Mouse (Mus musculus) E14TG2a.4 (cell line): Measurements from ENCODE around the gene Tspan12.

Experiments used
- CTCF ChIP-seq: conservative IDR thresholded peaks from 2 replicates; pipeline ENCODE4 v1.5.1; 2014; ENCODE audit warnings: low read length
- NANOG ChIP-seq: IDR thresholded peaks from 2 replicates; pipeline ENCODE4 v1.6.1; 2014; ENCODE audit warnings: borderline replicate concordance, low read length, mixed read lengths
- POU5F1 ChIP-seq: IDR thresholded peaks from 2 replicates; pipeline ENCODE4 v1.6.1; 2014; ENCODE audit warnings: low read length, borderline replicate concordance

DNA sequence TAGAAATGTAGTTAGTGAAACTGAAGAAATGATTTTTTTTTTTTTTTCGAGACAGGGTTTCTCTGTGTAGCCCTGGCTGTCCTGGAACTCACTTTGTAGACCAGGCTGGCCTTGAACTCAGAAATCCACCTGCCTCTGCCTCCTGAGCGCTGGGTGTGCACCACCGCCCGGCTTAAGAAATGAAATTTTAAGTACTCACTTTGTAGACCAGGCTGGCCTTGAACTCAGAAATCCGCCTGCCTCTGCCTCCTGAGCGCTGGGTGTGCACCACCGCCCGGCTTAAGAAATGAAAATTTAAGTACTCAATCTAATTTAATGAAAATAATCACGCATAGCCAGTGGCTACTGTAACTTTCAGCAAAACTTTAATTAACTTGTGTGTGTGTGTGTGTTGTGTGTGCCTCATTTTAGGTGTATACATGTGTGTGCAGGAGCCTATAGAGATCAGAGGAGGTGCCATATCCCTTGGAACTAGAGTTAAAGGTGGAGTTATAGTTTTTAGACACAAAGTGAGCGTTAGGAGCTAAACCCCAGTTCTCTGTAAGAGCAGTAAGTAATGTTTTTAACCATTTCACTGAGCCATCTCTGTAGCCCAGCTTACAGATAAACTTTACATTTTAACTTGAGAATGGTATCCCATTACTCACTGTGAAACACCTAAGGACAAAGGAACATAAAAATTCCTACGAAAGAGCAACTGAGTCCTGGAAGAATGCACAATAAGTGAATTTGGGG is 57.8 kb downstream of the Tspan12 start:
- no peak for TF ChIP-seq POU5F1
- TF ChIP-seq CTCF, result no peak
- no peak for TF ChIP-seq NANOG
